Mouse (Mus musculus): ENCODE data around the gene Fancc. TPM values are rescaled to one million over a fixed set of nuclear protein-coding genes. Genes with fewer than 3 reads are reported as not detected.

The Fancc gene
- polyA plus RNA-seq, 1 experiment from 2014 or later = 21.8 TPM

- Histone ChIP-seq H3K27ac (no peak overlapping the region), H3K4me1 (peaks cover 54% of the 10 kb centered on the region), H3K4me3 (replicated peaks) (no peak overlapping the region), H3K36me3 (peaks cover 12% of the 10 kb centered on the region), H3K27me3 (no peaks in the 10 kb centered on the region), H3K9me3 (replicated peaks) (no peaks in the 10 kb centered on the region), H3K4me2 (no peak overlapping the region), H3K9ac (no peak overlapping the region)
- ATAC-seq (replicated peaks; ENCODE audit: low FRiP score) = no peak
- 70% methylated on average over 3 of the region's 3 CpGs for WGBS
Observed at GRCm38 (mm10) chr13:63309563-63309962, 187.5 kb downstream of the Fancc start.

- Histone ChIP-seq H3K4me1 (peaks cover 56% of the 10 kb centered on the region), H3K27me3 (no peaks in the 10 kb centered on the region), H3K4me2 (no peak overlapping the region), H3K9ac (no peak overlapping the region), H3K9me3 (replicated peaks) (no peaks in the 10 kb centered on the region), H3K4me3 (replicated peaks) (no peak overlapping the region), H3K36me3 (peaks cover 38% of the 10 kb centered on the region), H3K27ac (0 out of 2 replicates have a peak overlapping the region, but pooled peaks have one; percentile 22)
- no peak for ATAC-seq (replicated peaks; ENCODE audit: low FRiP score)
- 79% methylated on average over 5 of the region's 5 CpGs for WGBS
Observed at GRCm38 (mm10) chr13:63306768-63307167, 190.3 kb downstream of the Fancc start.

GRCm38 (mm10) chr13:63305160-63306011 is 191.7 kb downstream of the Fancc start:
- Histone ChIP-seq H3K27ac (peak overlapping the region; percentile 86), H3K4me2 (peak overlapping the region; percentile 28; the same call in 1 of the 2 replicates), H3K27me3 (no peaks in the 10 kb centered on the region), H3K4me1 (peaks cover 67% of the 10 kb centered on the region), H3K36me3 (peaks cover 45% of the 10 kb centered on the region), H3K9me3 (replicated peaks) (no peaks in the 10 kb centered on the region), H3K9ac (0 out of 2 replicates have a peak overlapping the region, but pooled peaks have one; percentile 14), H3K4me3 (replicated peaks) (no peak overlapping the region)
- ATAC-seq (replicated peaks; ENCODE audit: low FRiP score) = peak; percentile 80
- WGBS = 26% methylated on average over 16 of the region's 16 CpGs

DNA sequence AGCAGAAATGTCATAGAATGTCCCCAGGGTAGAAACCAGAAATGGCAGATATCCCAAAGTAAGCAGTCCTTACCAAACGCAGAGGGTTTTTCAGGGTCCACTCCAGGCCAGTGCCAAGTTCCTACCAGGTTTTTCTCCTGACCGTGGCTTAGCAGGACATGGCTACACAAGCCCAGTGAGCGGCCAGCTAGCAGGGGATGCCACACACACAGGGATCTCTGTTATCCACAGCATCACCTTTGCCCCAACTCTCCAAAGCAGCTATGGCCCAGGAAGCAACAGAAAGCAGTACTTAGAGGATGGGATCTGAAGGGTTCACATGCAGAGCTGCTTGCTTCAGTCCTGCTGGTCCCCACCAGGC is 192.3 kb downstream of the Fancc start:
- ATAC-seq (replicated peaks; ENCODE audit: low FRiP score) = peak; percentile 4; the same call in 1 of the 2 replicates
- 41% methylated on average over 3 of the region's 3 CpGs for WGBS
- Histone ChIP-seq H3K4me2 (no peak overlapping the region), H3K4me1 (peaks cover 73% of the 10 kb centered on the region), H3K9ac (no peak overlapping the region), H3K4me3 (replicated peaks) (no peak overlapping the region), H3K36me3 (peaks cover 51% of the 10 kb centered on the region), H3K27me3 (no peaks in the 10 kb centered on the region), H3K27ac (peak overlapping the region; percentile 86), H3K9me3 (replicated peaks) (no peaks in the 10 kb centered on the region)

DNA sequence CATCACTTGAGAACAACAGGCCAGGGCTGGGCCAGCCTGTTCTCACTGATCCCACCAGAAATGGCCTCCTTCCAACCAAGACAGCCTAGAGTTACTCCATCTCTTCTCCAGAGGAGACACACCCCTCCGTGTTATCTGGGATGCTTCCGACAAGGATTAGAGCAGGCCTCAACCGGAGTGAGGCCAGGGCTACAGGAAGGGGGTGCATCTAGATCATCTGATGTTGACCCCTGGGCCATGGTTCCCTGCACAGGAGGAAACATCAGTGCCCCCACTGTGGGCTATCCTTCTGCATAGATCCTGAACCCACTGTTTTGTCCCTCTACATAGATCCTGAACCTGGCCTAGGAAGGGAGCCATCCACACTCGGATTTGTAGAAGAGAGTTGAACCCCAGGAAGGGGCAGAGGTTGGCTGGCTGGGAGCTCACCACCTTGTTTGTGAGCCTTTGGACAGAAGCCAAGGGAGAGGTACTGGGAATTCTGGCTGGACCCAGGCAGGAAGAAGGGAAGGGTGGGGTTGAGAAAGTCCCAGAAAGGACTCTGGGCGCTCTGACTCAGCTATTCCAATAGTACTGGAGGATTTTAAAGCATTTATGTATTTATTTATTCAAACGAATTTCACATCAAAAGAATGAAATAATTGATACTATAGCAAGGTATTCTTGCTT is 192.8 kb downstream of the Fancc start:
- WGBS = 61% methylated on average over 6 of the region's 6 CpGs
- ATAC-seq (replicated peaks; ENCODE audit: low FRiP score) = no peak
- Histone ChIP-seq H3K4me2 (no peak overlapping the region), H3K4me1 (peaks cover 75% of the 10 kb centered on the region), H3K9me3 (replicated peaks) (no peaks in the 10 kb centered on the region), H3K4me3 (replicated peaks) (no peak overlapping the region), H3K27me3 (no peaks in the 10 kb centered on the region), H3K27ac (peak overlapping the region; percentile 86; the same call in 1 of the 2 replicates), H3K9ac (no peak overlapping the region), H3K36me3 (peaks cover 56% of the 10 kb centered on the region)

GRCm38 (mm10) chr13:63302381-63302780 is 194.7 kb downstream of the Fancc start:
- Histone ChIP-seq H3K4me2 (no peak overlapping the region), H3K4me3 (replicated peaks) (no peak overlapping the region), H3K4me1 (peaks cover 75% of the 10 kb centered on the region), H3K9ac (no peak overlapping the region), H3K9me3 (replicated peaks) (no peaks in the 10 kb centered on the region), H3K27ac (peak overlapping the region; percentile 86), H3K36me3 (peaks cover 71% of the 10 kb centered on the region), H3K27me3 (no peaks in the 10 kb centered on the region)
- ATAC-seq (replicated peaks; ENCODE audit: low FRiP score) = no peak
- WGBS = 82% methylated on average over 5 of the region's 5 CpGs

DNA sequence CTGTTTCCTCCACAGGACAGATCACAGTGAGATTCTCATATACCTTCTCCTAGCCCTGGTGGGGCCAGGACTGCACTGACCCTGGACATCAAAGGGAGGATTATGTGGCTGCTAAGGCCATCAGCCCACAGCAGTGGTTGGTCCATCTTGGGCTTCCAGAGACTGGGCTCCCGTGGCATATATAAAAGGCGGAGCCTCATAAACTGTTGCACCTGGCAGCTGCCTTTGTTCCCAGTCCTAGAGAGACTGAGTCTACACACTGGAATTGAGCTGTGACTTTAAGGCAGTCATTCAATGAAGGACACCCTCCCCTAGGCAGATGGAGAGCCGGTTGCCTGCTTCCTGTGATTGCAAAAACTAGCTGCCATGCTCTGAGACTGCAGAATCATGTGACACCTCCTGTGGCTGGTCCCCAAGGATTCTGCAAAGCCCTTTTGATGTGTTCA is 195.3 kb downstream of the Fancc start:
- Histone ChIP-seq H3K27me3 (no peaks in the 10 kb centered on the region), H3K4me2 (no peak overlapping the region), H3K27ac (peak overlapping the region; percentile 86), H3K9ac (no peak overlapping the region), H3K36me3 (peaks cover 76% of the 10 kb centered on the region), H3K4me3 (replicated peaks) (no peak overlapping the region), H3K9me3 (replicated peaks) (no peaks in the 10 kb centered on the region), H3K4me1 (peaks cover 72% of the 10 kb centered on the region)
- peak; percentile 50 for ATAC-seq (replicated peaks; ENCODE audit: low FRiP score)
- 27% methylated on average over 3 of the region's 3 CpGs for WGBS

DNA sequence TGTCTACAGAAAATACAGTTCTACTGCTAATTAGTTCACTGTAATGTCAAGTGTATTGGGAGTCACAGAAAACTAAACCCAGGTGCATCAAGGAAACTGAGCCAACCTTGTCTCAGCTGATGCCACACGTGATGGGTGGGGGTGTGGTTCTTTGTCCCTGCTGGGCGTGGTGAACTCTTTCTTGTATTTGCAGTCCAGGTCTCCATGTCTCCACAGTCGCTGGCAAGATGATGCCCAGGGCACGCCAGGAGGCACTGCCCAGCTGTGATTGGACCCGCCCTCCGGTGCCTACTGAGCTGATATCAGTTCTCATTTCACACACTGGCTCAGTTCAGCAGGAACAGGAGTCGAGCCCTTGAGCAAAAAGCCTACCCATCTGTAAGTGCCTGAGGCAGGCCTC is 196.1 kb downstream of the Fancc start:
- Histone ChIP-seq H3K27me3 (no peaks in the 10 kb centered on the region), H3K4me1 (peaks cover 64% of the 10 kb centered on the region), H3K27ac (peak overlapping the region; percentile 86), H3K9me3 (replicated peaks) (no peaks in the 10 kb centered on the region), H3K36me3 (peaks cover 84% of the 10 kb centered on the region), H3K4me2 (no peak overlapping the region), H3K4me3 (replicated peaks) (no peak overlapping the region), H3K9ac (no peak overlapping the region)
- WGBS = 51% methylated on average over 7 of the region's 7 CpGs
- ATAC-seq (replicated peaks; ENCODE audit: low FRiP score) = no peak

DNA sequence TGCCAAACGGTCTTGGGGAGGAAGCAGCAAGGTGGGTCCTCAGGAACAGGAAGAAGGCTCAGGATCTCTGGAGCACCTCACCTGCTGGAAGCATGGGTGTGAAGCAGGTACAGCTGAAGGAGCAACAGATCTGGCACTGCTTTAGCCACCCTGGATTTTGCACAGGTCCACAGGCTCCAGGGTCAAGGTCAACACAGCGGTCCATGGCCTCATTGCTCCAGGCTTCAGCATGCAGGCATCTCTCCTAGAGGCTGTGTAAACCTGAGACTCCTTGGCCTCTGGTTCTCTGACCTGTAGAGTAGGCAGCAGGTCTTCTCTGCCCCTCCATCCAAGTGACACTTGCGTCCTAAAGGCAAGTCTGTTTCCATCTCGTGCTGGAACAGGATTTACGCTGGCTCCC is 198.1 kb downstream of the Fancc start:
- 84% methylated on average over 5 of the region's 5 CpGs for WGBS

DNA sequence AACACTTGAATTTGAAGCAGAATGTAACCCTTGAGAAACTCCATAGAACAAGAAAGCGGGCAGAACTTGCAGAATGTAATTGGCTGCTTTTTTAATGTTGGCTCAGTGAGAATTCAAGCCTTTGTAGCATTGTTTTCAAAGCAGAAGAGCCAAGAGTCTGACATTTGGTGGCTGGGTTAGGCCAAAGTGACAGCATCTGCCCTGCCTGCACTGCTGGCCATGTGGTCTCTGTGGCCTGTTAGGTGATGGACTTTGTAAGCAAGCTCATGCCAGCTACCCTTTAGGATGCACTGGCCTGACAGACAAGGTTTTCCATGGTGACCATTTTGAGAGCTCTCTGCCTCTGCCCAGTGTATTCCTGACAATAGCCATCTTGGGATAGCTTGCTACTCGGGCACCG is 199.1 kb downstream of the Fancc start:
- no peaks in the 10 kb centered on the region for H3K27me3 ChIP-seq
- no peak overlapping the region for H3K9ac ChIP-seq
- H3K27ac ChIP-seq = no peak overlapping the region
- no peak overlapping the region for H3K4me2 ChIP-seq
- H3K4me1 ChIP-seq = peaks cover 56% of the 10 kb centered on the region
- no peaks in the 10 kb centered on the region for H3K9me3 ChIP-seq (replicated peaks)
- peaks cover 83% of the 10 kb centered on the region for H3K36me3 ChIP-seq
- WGBS = 88% methylated on average over 3 of the region's 3 CpGs
- ATAC-seq (replicated peaks; ENCODE audit: low FRiP score) = no peak
- no peak overlapping the region for H3K4me3 ChIP-seq (replicated peaks)

More for the DNA sequence above, 198.1 kb downstream of the Fancc start:
- H3K27ac ChIP-seq = no peak overlapping the region
- peaks cover 59% of the 10 kb centered on the region for H3K4me1 ChIP-seq
- no peaks in the 10 kb centered on the region for H3K9me3 ChIP-seq (replicated peaks)
- no peak overlapping the region for H3K9ac ChIP-seq
- no peak for ATAC-seq (replicated peaks; ENCODE audit: low FRiP score)
- H3K4me3 ChIP-seq (replicated peaks) = no peak overlapping the region
- H3K27me3 ChIP-seq = no peaks in the 10 kb centered on the region
- no peak overlapping the region for H3K4me2 ChIP-seq
- H3K36me3 ChIP-seq = peaks cover 88% of the 10 kb centered on the region

DNA sequence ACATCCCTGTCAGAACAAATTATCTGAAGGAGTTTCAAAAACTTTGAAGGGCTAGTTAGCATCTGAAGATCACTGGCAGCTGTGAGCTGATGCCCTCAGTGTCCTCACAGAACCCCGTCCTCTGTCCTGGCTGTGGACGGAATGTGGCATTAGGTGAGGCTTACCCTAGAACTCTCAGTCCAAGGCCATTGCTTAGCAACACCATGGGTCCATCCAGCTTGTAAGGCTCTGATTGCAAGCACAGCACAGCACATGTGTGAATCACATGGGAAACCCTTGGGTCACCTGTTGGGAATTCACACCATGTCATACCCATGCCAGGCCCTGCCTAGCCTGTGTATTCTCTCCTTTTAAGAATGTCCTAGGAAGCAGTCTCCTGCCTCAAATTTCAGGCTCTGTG is 200.1 kb downstream of the Fancc start:
- Histone ChIP-seq H3K9ac (no peak overlapping the region), H3K4me1 (peaks cover 50% of the 10 kb centered on the region), H3K27me3 (no peaks in the 10 kb centered on the region), H3K4me2 (no peak overlapping the region), H3K27ac (no peak overlapping the region), H3K4me3 (replicated peaks) (no peak overlapping the region), H3K36me3 (peaks cover 74% of the 10 kb centered on the region), H3K9me3 (replicated peaks) (no peaks in the 10 kb centered on the region)
- ATAC-seq (replicated peaks; ENCODE audit: low FRiP score) = no peak
- 98% methylated on average over 2 of the region's 2 CpGs for WGBS

GRCm38 (mm10) chr13:63296300-63296699 is 200.8 kb downstream of the Fancc start:
- Histone ChIP-seq H3K4me3 (replicated peaks) (no peak overlapping the region), H3K4me2 (no peak overlapping the region), H3K27ac (0 out of 2 replicates have a peak overlapping the region, but pooled peaks have one; percentile 18), H3K27me3 (no peaks in the 10 kb centered on the region), H3K9ac (no peak overlapping the region), H3K4me1 (peaks cover 43% of the 10 kb centered on the region), H3K9me3 (replicated peaks) (no peaks in the 10 kb centered on the region), H3K36me3 (peaks cover 74% of the 10 kb centered on the region)
- WGBS = 88% methylated on average over 11 of the region's 11 CpGs
- no peak for ATAC-seq (replicated peaks; ENCODE audit: low FRiP score)
